Mouse (Mus musculus) heart, postnatal 0 days (tissue): ENCODE results near the gene Fmn2.

ENCODE experiments used
- CTCF ChIP-seq: IDR thresholded peaks from 2 replicates; pipeline ENCODE4 v1.5.1; 2016; ENCODE audit warnings: antibody characterized with exemption, control low read depth, low read depth
- EP300 ChIP-seq: IDR thresholded peaks from 2 replicates; pipeline ENCODE4 v1.6.1; 2016; ENCODE audit warnings: antibody characterized with exemption, low read depth

- TF ChIP-seq CTCF (no peak), EP300 (no peak)
Observed at GRCm38 (mm10) chr1:174811846-174812245, 310.2 kb downstream of the Fmn2 start.
